Mouse (Mus musculus): ENCODE measurements around the gene Tprkb. TPM values are rescaled to one million over a fixed set of nuclear protein-coding genes. Genes with fewer than 3 reads are reported as not detected.

Tprkb gene
- polyA plus RNA-seq (2012; rRNA removed): 15.0 and 15.4 TPM in 2 replicates

DNA sequence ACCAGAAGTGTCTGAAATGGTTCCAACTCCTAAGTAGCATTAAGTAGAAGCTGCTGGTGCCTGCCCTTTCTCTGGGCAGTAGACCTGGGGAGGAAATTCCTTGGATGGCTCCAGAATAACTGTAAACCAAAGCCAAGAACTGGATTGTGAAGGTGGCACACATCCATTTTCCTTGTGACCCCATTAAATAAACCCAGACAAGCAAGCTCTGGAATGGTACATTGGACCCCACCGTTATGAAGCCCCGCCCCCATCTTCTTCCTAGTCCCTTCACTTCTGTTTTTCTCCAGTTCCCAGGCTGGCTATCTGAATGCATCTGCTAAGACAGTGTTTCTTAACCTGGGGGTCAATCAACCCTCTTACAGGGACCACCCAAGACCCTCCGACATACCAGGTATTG lies at the start of gene Tprkb:
Gene Tprkb, plus strand, starts transcription at position 279 of the 400 bp plus-strand sequence.

DNA sequence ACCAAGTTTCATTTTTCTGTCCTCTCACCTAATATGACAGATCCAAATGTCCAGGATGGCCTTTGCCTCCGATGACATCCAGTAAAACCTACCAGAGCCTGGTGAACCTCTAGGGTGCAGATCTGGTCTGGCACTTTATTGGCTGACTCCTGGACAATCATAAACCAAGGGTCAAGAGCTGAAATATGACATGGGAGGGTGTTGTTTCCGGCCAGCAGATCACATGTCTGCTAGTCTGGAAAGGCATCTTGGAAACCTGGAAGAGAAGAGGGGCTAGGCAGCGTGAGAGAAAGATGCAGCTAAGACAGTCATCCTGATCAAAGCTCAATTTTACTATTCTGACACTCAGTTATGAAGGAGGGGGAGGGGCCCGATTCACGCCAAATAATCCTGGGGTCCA lies 42.7 kb upstream of the Tprkb start, which contains the start of gene Nat8f2:
Gene Nat8f2, minus strand, starts transcription at position 153 of the 400 bp plus-strand sequence.

DNA sequence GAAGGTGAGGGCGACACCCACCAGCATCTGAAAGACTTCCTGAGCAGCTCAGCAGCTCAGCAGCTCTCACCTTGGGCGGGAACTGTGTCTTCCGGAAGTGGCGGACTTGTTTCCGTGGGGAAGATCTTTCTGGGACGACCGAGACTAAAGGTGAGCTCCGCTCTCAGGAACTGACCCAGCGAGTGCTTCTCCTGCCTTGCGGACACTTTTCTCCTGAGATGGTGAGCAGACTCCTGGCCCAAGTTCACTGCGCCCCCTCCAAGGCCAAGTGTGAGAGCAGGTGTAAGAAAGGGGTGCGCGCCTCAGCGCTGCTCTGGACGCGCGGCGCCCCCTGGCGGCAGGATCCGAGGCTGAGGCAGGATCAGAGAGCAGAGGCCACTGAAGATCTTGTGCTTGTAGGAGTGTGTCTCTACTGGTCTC lies 7.0 kb upstream of the Tprkb start, which contains the start of gene Nat8f4:
Gene Nat8f4, minus strand, starts transcription at position 243 of the 420 bp plus-strand sequence.

DNA sequence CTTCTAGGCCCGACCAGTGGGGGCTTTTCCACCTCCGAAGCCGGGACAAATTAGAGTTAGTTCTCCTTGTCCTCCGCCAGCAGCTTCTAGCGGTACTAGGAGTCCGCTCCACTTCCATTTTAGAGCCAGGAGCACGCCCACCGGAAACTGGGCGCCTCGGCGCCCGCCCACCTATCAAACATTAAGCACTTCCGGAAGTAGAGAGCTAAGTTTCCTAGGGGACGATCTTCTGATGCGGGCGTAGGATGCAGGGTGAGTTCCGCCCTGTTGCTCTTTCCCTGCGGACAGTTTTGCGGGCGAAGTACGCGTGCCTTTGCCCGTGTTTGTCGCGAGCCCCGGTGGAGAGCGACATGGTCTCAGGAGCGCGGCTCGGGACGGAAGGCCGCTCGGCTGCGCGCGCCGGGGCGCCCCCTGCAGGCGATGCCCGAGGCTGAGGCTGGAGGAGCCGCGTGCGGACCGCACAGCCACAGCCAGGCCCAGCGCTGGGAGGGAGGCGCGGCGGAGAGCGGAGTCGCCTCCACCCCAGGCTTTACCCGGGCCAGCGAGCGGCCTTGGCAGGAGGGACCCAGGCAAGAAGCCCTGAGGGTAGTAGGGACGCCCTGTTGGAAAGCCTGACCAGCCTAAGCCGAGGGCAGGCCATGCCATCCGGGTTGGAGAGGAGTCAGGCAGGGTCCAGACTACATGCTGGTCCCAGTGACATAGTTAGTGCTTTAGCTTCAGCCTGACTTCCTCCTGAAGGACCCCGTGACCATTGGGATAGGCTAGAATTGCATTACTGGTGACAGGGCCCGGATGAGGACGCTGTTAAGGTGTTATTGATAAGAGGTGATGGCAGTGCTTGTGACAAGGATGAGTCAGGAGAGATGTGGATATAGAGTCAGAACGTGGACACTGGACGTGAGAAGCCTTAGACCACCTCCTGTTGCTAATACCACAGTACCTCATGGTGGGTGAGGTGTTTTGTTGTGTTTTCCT lies 4.2 kb downstream of the Tprkb start, which contains the start of gene Nat8f1:
Gene Nat8f1, minus strand, starts transcription at position 149 of the 975 bp plus-strand sequence.

DNA sequence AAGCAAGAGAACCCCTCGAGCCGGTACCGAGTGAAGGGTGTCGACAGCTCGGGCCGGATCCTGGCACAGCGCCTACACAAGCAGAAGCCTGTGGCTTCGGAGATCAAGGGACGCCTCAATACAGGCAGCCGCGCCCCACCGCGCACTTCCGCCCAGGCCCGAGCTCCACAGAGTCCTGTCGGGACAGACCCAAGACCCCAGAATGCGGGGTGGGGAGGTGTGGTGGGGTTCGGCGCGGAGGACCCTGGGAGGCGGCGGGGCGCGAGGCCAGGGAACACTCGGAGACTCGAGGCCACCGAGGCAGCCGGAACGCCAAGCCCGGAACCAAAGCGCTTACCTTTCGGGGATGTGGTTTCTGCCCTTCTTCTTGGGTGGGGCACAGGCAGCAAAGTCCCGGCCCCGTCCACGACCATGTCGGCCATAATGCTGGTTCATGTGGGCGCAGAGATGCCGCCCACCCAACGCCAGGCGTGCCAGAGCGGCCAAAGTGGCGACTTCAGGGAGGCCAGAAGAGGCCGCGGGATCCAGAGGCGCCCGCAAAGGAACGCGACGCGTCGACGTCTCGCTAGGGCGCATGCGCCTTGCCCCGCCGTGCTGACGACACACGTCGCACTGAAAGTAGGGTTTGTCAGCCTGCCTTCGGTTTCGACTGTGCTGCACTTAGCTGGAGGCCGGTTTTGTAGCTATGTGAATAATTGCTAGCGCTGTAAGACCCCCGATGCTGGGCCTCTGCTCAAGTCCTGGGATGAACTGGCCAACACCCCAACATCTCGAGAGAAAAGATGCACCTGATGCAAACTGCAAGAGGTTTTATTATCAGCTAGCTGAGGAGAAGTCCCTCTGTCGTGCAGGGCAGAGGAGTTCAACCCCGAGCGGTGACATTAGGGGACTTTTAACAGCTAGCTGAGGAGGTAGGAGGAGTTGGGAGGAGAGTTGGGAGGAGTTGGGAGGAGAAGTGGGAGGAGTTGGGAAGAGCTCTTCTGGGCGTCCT lies 49.7 kb downstream of the Tprkb start, which contains the start of gene Dusp11:
Gene Dusp11, minus strand, starts transcription at position 567 of the 991 bp plus-strand sequence.

Other genes starting within 250 kb of the Tprkb start
- gene Nat8f7, start 198.7 kb upstream of the Tprkb start, polyA plus RNA-seq (2012; rRNA removed): 1.4 and 1.6 TPM in 2 replicates
- 1.8 and 4.2 TPM in 2 replicates for gene Nat8f3, start 146.1 kb upstream of the Tprkb start, polyA plus RNA-seq (2012; rRNA removed)
- 1.4 and 2.9 TPM in 2 replicates for gene Nat8f6, start 90.9 kb upstream of the Tprkb start, polyA plus RNA-seq (2012; rRNA removed)
- gene Nat8f5, start 90.9 kb upstream of the Tprkb start, polyA plus RNA-seq (2012; rRNA removed): 0.24 and 0.33 TPM in 2 replicates
- 1.0 and 1.2 TPM in 2 replicates for gene Nat8, start 79.8 kb upstream of the Tprkb start, polyA plus RNA-seq (2012; rRNA removed)
- 0.25 and 0.52 TPM in 2 replicates for gene Nat8f2, start 42.7 kb upstream of the Tprkb start, polyA plus RNA-seq (2012; rRNA removed)
- 2.8 and 5.3 TPM in 2 replicates for gene Nat8f4, start 7.0 kb upstream of the Tprkb start, polyA plus RNA-seq (2012; rRNA removed)
- 9.9 and 14.9 TPM in 2 replicates for gene Nat8f1, start 3.8 kb downstream of the Tprkb start, polyA plus RNA-seq (2012; rRNA removed)
- gene Dusp11, start 49.8 kb downstream of the Tprkb start, polyA plus RNA-seq (2012; rRNA removed): 35.3 and 52.0 TPM in 2 replicates
- 2.7 and 2.8 TPM in 2 replicates for gene Figla, start 104.3 kb downstream of the Tprkb start, polyA plus RNA-seq (2012; rRNA removed)
- 4.8 and 6.4 TPM in 2 replicates for gene Add2, start 116.8 kb downstream of the Tprkb start, polyA plus RNA-seq (2012; rRNA removed)

All from ovary, adult 2 months (tissue).